Mouse (Mus musculus) megakaryocyte, embryonic 14.5 days (primary cell): ENCODE results near the gene Sdk2. TPM values are rescaled to one million over a fixed set of nuclear protein-coding genes. Genes with fewer than 3 reads are reported as not detected.
A peak's percentile ranks its signal among the peaks of the same experiment; 100 is the strongest.

ENCODE experiments used
- H3K27me3 ChIP-seq: replicated peaks from 2 replicates; pipeline ENCODE3; 2012; ENCODE audit warnings: inconsistent platforms
- H3K36me3 ChIP-seq: replicated peaks from 2 replicates; pipeline ENCODE3; 2012; ENCODE audit warnings: low read length, inconsistent platforms, mixed read lengths
- H3K4me1 ChIP-seq: 2 replicates; pipeline ENCODE4 v1.6.1; 2012; ENCODE audit warnings: inconsistent platforms
- H3K4me3 ChIP-seq: replicated peaks from 2 replicates; pipeline ENCODE3; 2012; ENCODE audit warnings: moderate library complexity, mild to moderate bottlenecking, inconsistent platforms
- H3K9me3 ChIP-seq: 2 replicates; pipeline ENCODE4 v1.6.1; 2012; ENCODE audit warnings: inconsistent platforms
- FLI1 ChIP-seq: IDR thresholded peaks from 2 replicates; pipeline ENCODE4 v1.6.1; 2012; ENCODE audit warnings: low read length, inconsistent platforms, mixed read lengths
- GATA1 ChIP-seq: IDR thresholded peaks from 3 replicates; pipeline ENCODE4 v1.6.1; 2012; ENCODE audit warnings: mixed read lengths, low read length, inconsistent platforms, borderline replicate concordance
- polyA plus RNA-seq: library from polyadenylated mRNA; stranded (reverse); fragments of >175 nt; gene quantifications from 2 replicates; pipeline ENCODE4 v1.2.3, GENCODE M21; 2012; ENCODE audit warnings: low replicate concordance; ENCODE audit not compliant: insufficient read depth

The Sdk2 gene
- polyA plus RNA-seq, 1 experiment: 0.04 TPM

DNA sequence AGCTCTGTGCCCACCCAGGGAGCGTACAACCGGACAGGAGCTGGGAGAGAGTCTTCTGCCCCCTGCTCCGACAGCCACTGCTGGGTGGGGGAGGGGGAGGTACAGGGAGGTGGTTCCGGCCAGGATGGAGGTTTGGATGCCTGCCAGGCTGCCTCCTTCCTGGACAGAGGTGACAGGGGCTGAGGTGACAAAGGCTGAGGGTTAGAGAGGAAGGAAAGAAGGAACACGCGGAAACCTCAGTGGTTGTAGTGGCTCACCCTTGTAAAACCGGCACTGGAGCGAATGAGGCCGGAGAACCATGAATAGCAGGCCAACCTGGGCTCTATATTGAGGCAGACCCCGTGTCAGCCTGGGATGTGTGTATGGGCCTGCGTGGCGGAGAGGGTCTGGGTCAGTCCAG is 264.4 kb downstream of the Sdk2 start:
- H3K27me3 ChIP-seq: peaks cover 85% of the 10 kb centered on the region
- peaks cover 60% of the 10 kb centered on the region for H3K4me1 ChIP-seq
- no peak for TF ChIP-seq FLI1
- TF ChIP-seq GATA1: no peak

DNA sequence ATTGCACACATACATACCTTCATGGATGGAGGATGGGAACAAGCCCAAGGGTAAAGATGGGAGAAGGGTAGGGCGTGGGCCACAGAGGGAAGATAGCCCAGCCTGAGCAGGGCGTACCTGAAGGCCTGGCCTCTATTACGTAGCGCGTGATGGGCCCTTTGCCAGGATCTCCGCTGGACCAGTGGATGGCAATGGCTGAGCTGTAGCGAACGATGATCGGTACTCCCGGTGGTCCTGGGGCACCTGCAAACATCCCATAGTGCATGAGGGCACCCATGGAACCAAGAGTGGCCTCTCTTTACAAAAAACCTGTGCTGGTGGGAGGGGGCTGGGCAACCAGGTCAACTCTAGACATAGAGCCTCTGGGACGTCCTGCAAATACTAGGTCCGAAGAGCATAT is 266.8 kb downstream of the Sdk2 start:
- H3K9me3 ChIP-seq: no peaks in the 10 kb centered on the region
- no peaks in the 10 kb centered on the region for H3K36me3 ChIP-seq
- peaks cover 36% of the 10 kb centered on the region for H3K4me1 ChIP-seq
- TF ChIP-seq GATA1 (no peak), FLI1 (no peak)
- peaks cover 82% of the 10 kb centered on the region for H3K27me3 ChIP-seq
- H3K4me3 ChIP-seq: no peak overlapping the region

More for the DNA sequence above, 264.4 kb downstream of the Sdk2 start:
- no peaks in the 10 kb centered on the region for H3K9me3 ChIP-seq
- H3K36me3 ChIP-seq: no peaks in the 10 kb centered on the region
- H3K4me3 ChIP-seq: peak overlapping the region; percentile 76

DNA sequence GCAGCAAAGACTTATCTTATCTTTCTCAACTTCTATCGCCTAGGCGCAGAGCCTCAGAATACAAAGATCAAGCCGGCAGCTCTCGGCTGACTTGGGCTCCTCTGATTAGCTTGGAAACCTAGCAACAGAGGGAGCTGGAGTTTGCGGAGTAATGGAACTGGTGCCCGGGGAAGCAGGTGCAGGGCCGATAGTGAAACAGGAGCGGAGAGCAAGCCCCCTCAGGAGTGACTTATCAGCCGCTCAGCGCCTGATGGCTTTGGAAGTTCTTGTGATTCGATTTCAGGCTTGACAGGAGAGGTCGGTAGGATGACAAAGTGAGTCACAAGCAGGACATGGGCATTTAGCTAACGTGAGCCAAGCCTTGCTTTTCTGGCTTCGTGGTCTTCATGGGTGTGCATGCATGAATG is 267.8 kb downstream of the Sdk2 start:
- peaks cover 27% of the 10 kb centered on the region for H3K4me1 ChIP-seq

DNA sequence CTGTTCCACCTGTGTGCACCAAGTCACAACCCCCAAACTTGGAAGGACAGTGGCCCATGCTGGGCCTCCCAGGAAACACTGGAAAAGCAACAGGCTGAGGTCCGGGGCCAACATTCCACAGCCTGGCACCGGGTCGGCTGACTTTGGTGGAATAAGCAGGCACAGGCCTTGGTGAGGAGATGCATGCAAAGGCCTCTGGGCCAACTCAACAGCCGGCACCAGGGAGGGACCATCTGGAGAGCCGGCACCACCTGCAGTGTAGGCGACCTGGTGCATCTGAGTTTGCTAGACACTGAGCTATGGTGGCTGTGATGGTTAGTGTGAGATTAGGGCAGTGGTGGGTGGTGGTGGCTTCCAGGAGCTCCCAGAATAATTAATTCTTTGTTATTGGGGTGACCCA is 268.8 kb downstream of the Sdk2 start:
- H3K4me1 ChIP-seq: peaks cover 20% of the 10 kb centered on the region

More for the DNA sequence above, 267.8 kb downstream of the Sdk2 start:
- TF ChIP-seq GATA1 (no peak), FLI1 (no peak)
- Histone ChIP-seq H3K4me3 (no peak overlapping the region), H3K27me3 (peaks cover 83% of the 10 kb centered on the region), H3K9me3 (no peaks in the 10 kb centered on the region), H3K36me3 (no peaks in the 10 kb centered on the region)

DNA sequence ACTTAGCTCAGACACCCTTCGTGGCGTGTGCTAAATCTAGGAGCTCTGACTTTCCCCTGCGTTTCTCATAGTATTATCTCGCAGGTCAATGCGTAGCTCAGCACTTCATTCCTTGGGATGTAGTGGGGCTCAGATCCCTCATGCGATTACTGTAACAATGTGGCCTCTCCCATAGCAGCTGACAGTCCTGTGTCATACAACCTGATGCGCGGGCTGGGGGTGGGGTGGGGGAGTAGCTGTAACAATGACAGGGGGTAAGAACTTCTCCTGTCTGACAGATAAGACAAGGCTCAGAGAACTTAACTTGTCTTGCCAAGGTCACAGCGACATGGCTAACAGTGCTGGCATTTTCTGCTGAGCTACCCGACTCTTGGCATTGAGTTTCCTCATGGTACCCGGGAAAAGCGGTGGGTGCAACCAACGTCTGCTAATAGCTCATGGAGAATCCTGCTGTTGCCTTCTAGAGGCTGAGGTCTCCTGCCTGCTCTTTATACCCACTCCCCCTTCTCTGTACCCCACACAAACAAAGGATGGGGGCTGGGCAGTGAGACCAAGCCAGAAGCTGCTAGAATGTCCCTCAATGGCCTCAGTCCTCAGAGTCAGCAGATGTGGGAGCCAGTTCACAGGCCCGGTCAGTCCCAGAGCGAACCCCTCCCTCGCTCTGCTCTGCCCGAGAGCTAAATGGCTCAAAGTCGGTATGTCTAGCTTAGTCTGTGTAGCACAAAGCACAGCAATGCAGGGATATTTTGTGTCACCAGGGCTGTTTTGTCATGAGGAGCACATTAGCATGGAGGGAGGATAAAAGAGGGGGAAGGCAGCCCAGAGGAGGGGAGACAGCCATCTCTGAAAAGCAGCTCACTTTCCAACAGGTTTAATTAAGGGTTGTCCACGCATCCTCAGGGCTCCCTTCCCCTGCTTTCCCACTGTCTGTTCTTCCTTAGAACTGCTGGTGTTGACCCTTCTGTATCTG is 269.5 kb downstream of the Sdk2 start:
- H3K4me3 ChIP-seq: no peak overlapping the region
- no peak for TF ChIP-seq GATA1
- TF ChIP-seq FLI1: no peak
- H3K9me3 ChIP-seq: no peaks in the 10 kb centered on the region
- H3K36me3 ChIP-seq: no peaks in the 10 kb centered on the region
- peaks cover 84% of the 10 kb centered on the region for H3K27me3 ChIP-seq
- peaks cover 13% of the 10 kb centered on the region for H3K4me1 ChIP-seq

More for the DNA sequence above, 268.8 kb downstream of the Sdk2 start:
- no peak overlapping the region for H3K4me3 ChIP-seq
- H3K9me3 ChIP-seq: no peaks in the 10 kb centered on the region
- no peaks in the 10 kb centered on the region for H3K36me3 ChIP-seq
- no peak for TF ChIP-seq GATA1
- no peak for TF ChIP-seq FLI1
- H3K27me3 ChIP-seq: peaks cover 84% of the 10 kb centered on the region

DNA sequence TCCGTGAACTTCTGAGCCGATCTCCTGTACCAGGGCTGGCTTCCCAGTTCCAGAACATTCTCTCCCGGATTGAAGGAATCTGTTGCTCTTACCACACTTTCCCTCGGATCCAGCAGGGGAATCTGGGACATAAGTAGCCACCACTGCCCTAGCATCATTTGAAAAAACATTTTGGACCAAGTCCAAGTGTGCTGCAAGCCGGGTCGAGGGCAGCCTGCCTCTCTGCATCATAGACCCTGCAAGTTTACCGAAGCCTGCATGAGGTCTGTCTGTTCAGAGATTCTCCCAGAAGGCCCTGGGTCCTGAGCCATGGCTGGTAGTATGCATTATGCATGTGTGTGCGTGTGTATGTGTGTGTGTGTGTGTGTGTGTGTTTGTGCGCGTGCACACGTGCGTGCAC is 271.0 kb downstream of the Sdk2 start:
- H3K4me3 ChIP-seq: no peak overlapping the region
- peaks cover 82% of the 10 kb centered on the region for H3K27me3 ChIP-seq
- no peaks in the 10 kb centered on the region for H3K36me3 ChIP-seq
- H3K9me3 ChIP-seq: no peaks in the 10 kb centered on the region
- TF ChIP-seq GATA1 (no peak), FLI1 (no peak)
- peaks cover 4% of the 10 kb centered on the region; the same call in 1 of the 2 replicates for H3K4me1 ChIP-seq

DNA sequence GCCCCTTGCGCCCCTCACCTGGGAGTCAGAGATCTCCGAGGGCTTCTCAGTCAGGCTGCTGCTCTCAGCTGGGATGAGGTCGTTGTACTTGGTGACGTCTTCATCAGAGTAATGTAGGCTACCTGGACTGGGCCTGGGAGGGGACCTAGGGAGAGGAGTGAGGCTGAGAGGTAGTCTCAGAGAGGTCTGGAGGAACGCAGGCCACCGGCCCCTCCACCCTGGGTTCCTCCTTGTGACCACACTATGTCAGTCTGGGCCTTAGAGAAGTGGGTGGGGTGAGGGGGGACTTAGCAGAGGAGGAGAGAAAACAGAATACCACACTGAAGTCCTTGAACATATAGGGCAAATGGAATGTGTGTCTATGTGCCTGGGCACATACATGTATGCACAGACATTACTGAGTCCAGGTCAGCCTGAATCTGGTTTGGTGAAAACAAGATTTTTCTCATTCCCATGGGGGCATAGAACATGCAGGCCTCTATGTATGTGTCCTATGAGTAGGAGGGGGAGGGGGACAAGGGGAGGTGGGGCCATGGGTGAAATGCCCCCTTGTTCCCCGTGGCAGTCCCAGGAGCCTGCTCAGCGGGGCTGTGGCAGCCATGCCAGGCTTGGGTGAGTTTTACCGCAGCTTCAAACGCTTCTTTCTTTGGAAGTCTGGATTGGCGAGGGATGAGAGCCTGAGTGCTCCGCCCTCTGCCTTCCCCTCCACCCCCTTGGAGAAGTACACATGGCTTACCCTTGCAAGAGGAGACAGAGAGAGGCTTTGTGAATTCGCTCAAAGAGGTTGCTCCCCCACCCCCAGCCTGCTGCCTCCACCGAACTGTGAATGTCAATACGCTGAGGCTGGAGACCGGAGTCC is 275.3 kb downstream of the Sdk2 start:
- peaks cover 61% of the 10 kb centered on the region for H3K27me3 ChIP-seq
- TF ChIP-seq GATA1 (no peak), FLI1 (no peak)
- peaks cover 26% of the 10 kb centered on the region for H3K4me1 ChIP-seq
- H3K4me3 ChIP-seq: peak overlapping the region; percentile 51
- H3K36me3 ChIP-seq: no peaks in the 10 kb centered on the region
- no peaks in the 10 kb centered on the region for H3K9me3 ChIP-seq

DNA sequence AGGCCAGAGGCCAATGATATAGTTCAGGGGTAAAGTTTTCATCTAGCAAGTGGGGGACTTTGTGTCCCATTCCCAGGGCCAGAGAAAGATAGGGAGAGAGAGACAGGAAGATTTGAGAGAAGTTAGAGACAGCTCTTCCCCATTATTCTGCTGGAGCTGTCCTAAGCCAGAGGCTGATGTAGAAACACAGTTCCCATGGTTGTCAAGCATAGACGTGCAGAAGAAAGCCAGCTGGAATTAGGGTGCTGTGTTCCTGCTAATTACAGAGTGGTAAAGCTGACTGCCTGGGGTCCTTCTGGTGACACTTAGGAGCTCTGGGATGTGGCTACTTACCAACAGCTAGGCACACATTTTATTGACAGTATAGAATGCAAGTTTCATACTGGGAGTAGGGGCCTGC is 277.7 kb downstream of the Sdk2 start:
- H3K4me1 ChIP-seq: peaks cover 41% of the 10 kb centered on the region

DNA sequence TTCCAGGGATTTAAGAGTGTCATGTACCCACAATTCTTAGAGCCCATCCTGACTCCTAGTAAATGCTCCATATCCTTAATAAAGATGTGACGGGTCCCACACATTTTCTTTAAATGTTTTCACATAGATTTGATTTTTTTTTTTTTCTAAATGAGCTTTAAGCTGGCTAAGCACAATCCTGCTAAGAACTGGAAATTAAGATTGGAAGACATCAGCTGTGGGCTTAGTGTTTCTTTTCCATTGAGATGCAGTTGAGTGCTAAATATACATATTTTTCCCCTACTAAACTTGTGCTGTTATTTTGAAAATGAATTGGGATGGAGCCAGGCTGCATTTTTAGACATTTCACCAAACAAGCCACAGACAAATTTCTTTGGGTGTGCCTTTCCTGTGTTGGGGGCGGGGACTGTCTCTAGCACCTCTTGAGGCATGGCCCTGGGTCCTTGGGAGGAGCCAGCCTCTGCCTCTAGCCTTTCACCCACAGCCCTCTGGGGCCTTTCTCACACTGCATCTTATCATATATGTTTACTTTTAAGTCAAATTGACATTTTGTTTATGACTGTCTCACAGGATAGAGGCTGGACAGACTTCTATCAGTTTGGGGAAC is 278.6 kb downstream of the Sdk2 start:
- peaks cover 43% of the 10 kb centered on the region for H3K4me1 ChIP-seq
- H3K27me3 ChIP-seq: peaks cover 54% of the 10 kb centered on the region
- H3K9me3 ChIP-seq: no peaks in the 10 kb centered on the region
- H3K36me3 ChIP-seq: no peaks in the 10 kb centered on the region
- no peak overlapping the region for H3K4me3 ChIP-seq
- TF ChIP-seq FLI1 (no peak), GATA1 (no peak)

More for the DNA sequence above, 277.7 kb downstream of the Sdk2 start:
- H3K36me3 ChIP-seq: no peaks in the 10 kb centered on the region
- H3K9me3 ChIP-seq: no peaks in the 10 kb centered on the region
- TF ChIP-seq FLI1: no peak
- TF ChIP-seq GATA1: no peak
- H3K4me3 ChIP-seq: no peak overlapping the region
- peaks cover 60% of the 10 kb centered on the region for H3K27me3 ChIP-seq
